Mouse (Mus musculus): Measurements from ENCODE around the gene Fignl1.

- TF ChIP-seq CTCF (IDR thresholded peaks at IDR 0.05; ENCODE audit: borderline replicate concordance, insufficient read depth, low read depth, low read length) = no peak
- no peak for TF ChIP-seq POLR2A (IDR thresholded peaks at IDR 0.05; ENCODE audit: borderline replicate concordance, insufficient read depth, low read length)
These were observed 4.3 kb downstream of the Fignl1 start for GRCm38 (mm10) chr11:11804421-11804820.
